ENCODE assay signal across 7 mouse cellular contexts in genomic region chr14:62760321-62761035, GRCm38 (mm10). TPM values are rescaled to one million over a fixed set of nuclear protein-coding genes. Genes with fewer than 3 reads are reported as not detected.
DNase-seq lines count a peak whose midpoint lies in the region; ATAC-seq lines count a peak whose summit lies in the region.

No protein-coding gene starts in this region.

- peaks cover 32% of the 10 kb centered on the region for H3K36me3 ChIP-seq in embryonic facial prominence, embryonic 10.5 days (replicated peaks)
- H3K36me3 ChIP-seq in intestine, embryonic 16.5 days (ENCODE audit: control insufficient read depth, insufficient read depth, low read length), result no peaks in the 10 kb centered on the region
- no peaks in the 10 kb centered on the region for H3K36me3 ChIP-seq in midbrain, embryonic 11.5 days (ENCODE audit: control insufficient read depth, insufficient read depth, low read length)

- H3K9me3 ChIP-seq in embryonic facial prominence, embryonic 10.5 days, result no peaks in the 10 kb centered on the region
- H3K9me3 ChIP-seq in intestine, embryonic 16.5 days (ENCODE audit: control insufficient read depth, low read length), result no peaks in the 10 kb centered on the region
- no peaks in the 10 kb centered on the region for H3K9me3 ChIP-seq in midbrain, embryonic 11.5 days (ENCODE audit: control insufficient read depth, low read length)

- peak overlapping the region; percentile 100 for H3K9ac ChIP-seq in intestine, embryonic 16.5 days (ENCODE audit: low read depth, low read length)
- H3K9ac ChIP-seq in midbrain, embryonic 11.5 days (ENCODE audit: low read length), result peak overlapping the region; percentile 96

- peak overlapping the region; percentile 98 for H3K27ac ChIP-seq in embryonic facial prominence, embryonic 10.5 days (replicated peaks)
- peak overlapping the region; percentile 100 for H3K27ac ChIP-seq in intestine, embryonic 16.5 days (ENCODE audit: low read length)
- peak overlapping the region; percentile 97 for H3K27ac ChIP-seq in midbrain, embryonic 11.5 days (ENCODE audit: low read depth, low read length)

- peak; percentile 60 for DNase-seq in adrenal gland, adult 8-10 months
- DNase-seq in embryonic facial prominence, embryonic 10.5 days (ENCODE audit: low spot score), result peak; percentile 72
- DNase-seq in gastrocnemius, postnatal 4 days (ENCODE audit: low spot score in 2 of 2), result peak; percentile 30 to 54
- peak; percentile 59 to 67 for DNase-seq in left cerebral cortex, postnatal 36 days (ENCODE audit: low spot score in 2 of 2)
- peak; percentile 97 for DNase-seq in midbrain, embryonic 11.5 days (ENCODE audit: low spot score, missing footprints)
- DNase-seq in spleen, postnatal 14 days (ENCODE audit: low spot score in 2 of 2), result peak; percentile 43 to 59

- intact Hi-C loops in left cerebral cortex, postnatal 36 days (cut with DNase I), result loop anchor here (1.0 to 5.0 kb wide), 2 partner anchors 77 to 177 kb away; partner anchors contain the start of gene Wdfy2

- no peaks in the 10 kb centered on the region for H3K27me3 ChIP-seq in embryonic facial prominence, embryonic 10.5 days (replicated peaks; ENCODE audit: low read depth, poor library complexity, severe bottlenecking)
- H3K27me3 ChIP-seq in intestine, embryonic 16.5 days (replicated peaks; ENCODE audit: control insufficient read depth, insufficient read depth, low read length), result no peaks in the 10 kb centered on the region
- H3K27me3 ChIP-seq in midbrain, embryonic 11.5 days (ENCODE audit: control insufficient read depth, insufficient read depth, low read length), result no peaks in the 10 kb centered on the region

- peaks cover 18% of the 10 kb centered on the region for H3K4me1 ChIP-seq in embryonic facial prominence, embryonic 10.5 days
- H3K4me1 ChIP-seq in intestine, embryonic 16.5 days (ENCODE audit: control insufficient read depth, insufficient read depth, low read length), result peaks cover 6% of the 10 kb centered on the region
- H3K4me1 ChIP-seq in midbrain, embryonic 11.5 days (ENCODE audit: control insufficient read depth, insufficient read depth, low read length), result peaks cover 12% of the 10 kb centered on the region

- H3K4me3 ChIP-seq in embryonic facial prominence, embryonic 10.5 days, result peak overlapping the region; percentile 99
- H3K4me3 ChIP-seq in intestine, embryonic 16.5 days (ENCODE audit: low read length), result peak overlapping the region; percentile 92
- peak overlapping the region; percentile 95 for H3K4me3 ChIP-seq in midbrain, embryonic 11.5 days (ENCODE audit: low read depth, low read length)

- H3K4me2 ChIP-seq in intestine, embryonic 16.5 days (ENCODE audit: low read depth, low read length), result peak overlapping the region; percentile 69
- H3K4me2 ChIP-seq in midbrain, embryonic 11.5 days, result peak overlapping the region; percentile 82

- ATAC-seq in intestine, embryonic 16.5 days, result peak; percentile 46
- ATAC-seq in midbrain, embryonic 11.5 days (ENCODE audit: low FRiP score), result peak; percentile 53

- under 1% methylated on average over 66 of the region's 68 CpGs for WGBS in embryonic facial prominence, embryonic 10.5 days
- under 1% methylated on average over 66 of the region's 68 CpGs for WGBS in intestine, embryonic 16.5 days
- WGBS in midbrain, embryonic 11.5 days, result under 1% methylated on average over 68 of the region's 68 CpGs

RNA-seq across cellular contexts. Expression of gene Ints6, which starts 0.5 kb away (rescaled TPM):
- total RNA-seq in adrenal gland, adult 8-10 months (2022), result 10 to 100 TPM; 53.6 to 71.6 (median 58.9) TPM
- 19.9 and 20.5 TPM in 2 replicates for polyA plus RNA-seq in embryonic facial prominence, embryonic 10.5 days (2016; fragmentation: Nextera tagmentation; extraction: Ambion mirVana)
- total RNA-seq in gastrocnemius, postnatal 4 days (2021), result 10 to 100 TPM; 24.0 to 27.2 TPM
- 13.1 and 16.7 TPM in 2 replicates for polyA plus RNA-seq in intestine, embryonic 16.5 days (2015; fragmentation: Nextera tagmentation; extraction: Ambion mirVana)
- total RNA-seq in left cerebral cortex, postnatal 36 days (2021), result 10 to 100 TPM; 36.7 to 38.0 TPM
- polyA plus RNA-seq in midbrain, embryonic 11.5 days (2014; fragmentation: Nextera tagmentation; extraction: Ambion mirVana), result 26.9 and 31.4 TPM in 2 replicates

Comparison
In these comparisons a context has a peak if more than half of its experiments do, and no peak if none do; other contexts are left out.
1. Peak in every context shown above with its lines: DNase-seq, ATAC-seq, H3K4me3 ChIP-seq and H3K27ac ChIP-seq.
2. DNase-seq: peak in every context shown above with its lines; median percentile 97 in midbrain, embryonic 11.5 days; 72 in embryonic facial prominence, embryonic 10.5 days; 63 in left cerebral cortex, postnatal 36 days; 60 in adrenal gland, adult 8-10 months; 51 in spleen, postnatal 14 days; 42 in gastrocnemius, postnatal 4 days.